Mouse (Mus musculus) sigmoid colon, adult 10 weeks (tissue): Measurements from ENCODE around the gene Ctsl. TPM values are rescaled to one million over a fixed set of nuclear protein-coding genes. Genes with fewer than 3 reads are reported as not detected.

Source experiments
- polyA plus RNA-seq: library from polyadenylated mRNA; stranded (reverse); fragments of 350-450 nt; fragmentation: Illumina TruSeq; extraction: RNeasy Lipid Tissue Mini Kit (QIAGEN cat#74804); gene quantifications from one replicate; pipeline ENCODE4 v1.2.3, GENCODE M21; 2014; ENCODE audit warnings: low read depth, low replicate concordance

Gene Ctsl
- polyA plus RNA-seq: 133 TPM

DNA sequence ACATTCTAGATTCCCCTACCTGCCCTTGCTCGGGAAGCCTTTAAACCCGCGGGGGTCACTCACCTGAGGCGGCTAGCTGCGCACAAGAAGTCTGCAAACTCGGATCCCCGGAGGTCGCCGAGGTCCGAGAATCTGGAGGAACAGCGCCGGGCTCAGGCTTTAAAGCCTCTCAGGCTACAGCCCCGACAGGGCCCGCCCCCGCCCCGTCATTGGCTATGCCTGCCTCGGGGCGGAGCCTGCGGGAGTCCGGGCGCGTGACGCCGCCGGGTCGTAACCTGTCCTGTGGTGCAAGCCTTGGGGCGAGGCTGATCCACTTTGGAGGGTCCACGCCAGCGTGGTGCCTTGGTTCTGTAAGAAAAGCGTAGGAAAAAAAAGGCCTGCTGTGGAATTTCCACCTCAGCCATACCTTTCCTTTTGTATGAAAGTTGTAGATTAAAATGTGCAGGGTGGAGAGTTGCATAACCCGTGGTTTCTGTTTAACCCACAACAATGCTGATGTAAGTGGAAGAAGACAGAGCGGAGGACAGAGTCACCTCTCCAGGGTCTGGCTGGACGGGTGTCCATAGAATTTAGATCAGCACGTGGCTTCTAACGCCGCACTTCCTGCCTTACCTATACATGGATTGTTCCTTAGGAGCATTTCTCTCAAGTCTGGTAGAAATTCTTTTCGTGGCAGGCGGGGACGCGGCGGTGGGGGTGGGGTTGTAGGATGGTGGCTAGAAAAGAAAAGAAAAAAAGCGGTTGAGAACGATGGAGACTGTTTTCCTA is at the start of gene Ctsl:
Ctsl (minus strand) TSS at position 718 of the 768 bp plus-strand sequence.

DNA sequence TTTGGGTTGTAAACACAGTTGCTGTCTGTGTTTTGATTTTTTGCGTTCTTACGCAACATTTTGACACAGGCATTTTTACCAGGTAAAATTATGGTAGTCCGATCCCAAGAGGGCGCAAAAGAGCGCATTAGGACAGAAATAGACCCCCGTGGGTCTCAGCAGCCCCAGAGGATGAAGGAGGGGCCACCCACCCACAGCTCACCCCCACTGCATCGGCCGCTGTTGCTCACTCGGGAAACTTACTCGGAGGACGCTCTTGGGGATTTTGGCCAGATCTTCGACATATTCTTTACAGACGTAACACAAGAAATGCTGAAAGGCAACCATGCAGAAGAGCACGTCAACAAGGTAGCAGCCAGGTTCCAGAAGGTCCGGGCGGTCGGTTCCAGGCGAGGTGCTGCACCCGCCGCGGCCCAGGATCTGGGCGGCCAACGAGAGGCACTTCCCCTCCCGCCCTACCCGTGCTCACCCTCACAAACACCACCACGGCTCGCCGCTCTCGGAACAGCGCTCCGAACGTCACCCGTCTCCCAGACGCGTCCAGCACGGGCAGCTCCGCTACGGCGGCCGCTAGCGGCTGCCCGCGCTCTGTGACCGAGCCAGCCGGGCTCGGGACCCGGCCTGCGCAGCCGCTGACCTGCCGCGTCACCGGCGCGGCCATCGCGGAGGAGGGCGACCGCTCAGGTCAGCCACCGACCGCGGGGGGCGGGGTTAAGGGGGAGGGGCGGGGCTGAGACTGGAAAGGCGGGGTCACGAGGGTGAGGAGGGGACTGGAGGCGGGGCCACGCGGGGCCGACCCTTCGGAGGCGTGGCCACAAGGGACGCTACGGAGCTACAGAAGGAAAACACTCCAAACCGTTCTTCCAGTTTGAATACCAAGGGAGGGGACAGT is 58.4 kb downstream of the Ctsl start, which contains the start of gene Aaed1:
Aaed1 (minus strand) TSS at position 687 of the 892 bp plus-strand sequence.

Other genes starting within 250 kb of the Ctsl start
- 13.5 TPM for gene Slc35d2, start 241.5 kb downstream of the Ctsl start, polyA plus RNA-seq
- gene Zfp367, start 217.7 kb downstream of the Ctsl start, polyA plus RNA-seq: 43.4 TPM
- gene Habp4, start 209.1 kb downstream of the Ctsl start, polyA plus RNA-seq: 9.6 TPM
- gene Cdc14b, start 95.6 kb downstream of the Ctsl start, polyA plus RNA-seq: 49.9 TPM
- gene Aaed1, start 58.2 kb downstream of the Ctsl start, polyA plus RNA-seq: 103 TPM
- gene Cdk20, start 61.4 kb upstream of the Ctsl start, polyA plus RNA-seq: 1.3 TPM
- not detected for gene Fam240b, start 126.9 kb upstream of the Ctsl start, polyA plus RNA-seq